Mouse (Mus musculus) limb, embryonic 12.5 days (tissue): ENCODE results near the gene Smim27. TPM values are rescaled to one million over a fixed set of nuclear protein-coding genes. Genes with fewer than 3 reads are reported as not detected.

Source experiments
- ATAC-seq: fragments of 200-750 bp; cut with Nextera tagmentation; 2 replicates; pipeline ENCODE4 v1.8.0; 2017; ENCODE audit warnings: low read depth, moderate TSS enrichment; ENCODE audit not compliant: insufficient number of reproducible peaks, insufficient read depth, low FRiP score, low TSS enrichment
- H3K27ac ChIP-seq: fragments of 300-500 bp; sonication (generic); 2 replicates; pipeline ENCODE4 v1.5.1; 2016; ENCODE audit warnings: mild to moderate bottlenecking, moderate library complexity
- H3K27me3 ChIP-seq: fragments of 300-500 bp; sonication (generic); 2 replicates; pipeline ENCODE4 v1.6.1; 2016; ENCODE audit warnings: mild to moderate bottlenecking, moderate library complexity
- H3K36me3 ChIP-seq: fragments of 300-500 bp; sonication (generic); 2 replicates; pipeline ENCODE4 v1.6.1; 2016; ENCODE audit warnings: mild to moderate bottlenecking, moderate library complexity
- H3K4me1 ChIP-seq: fragments of 300-500 bp; sonication (generic); replicated peaks from 2 replicates; pipeline ENCODE4 v1.6.1; 2016
- H3K4me2 ChIP-seq: fragments of 300-500 bp; sonication (generic); 2 replicates; pipeline ENCODE4 v1.6.1; 2016; ENCODE audit warnings: mild to moderate bottlenecking, moderate library complexity
- H3K4me3 ChIP-seq: fragments of 300-500 bp; sonication (generic); replicated peaks from 2 replicates; pipeline ENCODE4 v1.5.1; 2016; ENCODE audit warnings: mild to moderate bottlenecking
- H3K9ac ChIP-seq: fragments of 300-500 bp; sonication (generic); replicated peaks from 2 replicates; pipeline ENCODE4 v1.6.1; 2016; ENCODE audit warnings: mild to moderate bottlenecking, moderate library complexity
- H3K9me3 ChIP-seq: fragments of 300-500 bp; sonication (generic); 2 replicates; pipeline ENCODE4 v1.6.1; 2016; ENCODE audit warnings: mild to moderate bottlenecking, moderate library complexity
- WGBS: fragments of 180-500 bp; shearing (Covaris S2); methylation state at CpG from one replicate; pipeline ENCODE4 v1.1.7; 2016; 5-methylcytosine and 5-hydroxymethylcytosine counted together
- polyA plus RNA-seq: library from polyadenylated mRNA; unstranded; fragments of >200 nt; fragmentation: Nextera tagmentation; extraction: Ambion mirVana; gene quantifications from 2 replicates; pipeline ENCODE4 v1.2.1, GENCODE M21; 2016

The Smim27 gene
- polyA plus RNA-seq, 1 experiment from 2014 or later = 34.4 TPM

DNA sequence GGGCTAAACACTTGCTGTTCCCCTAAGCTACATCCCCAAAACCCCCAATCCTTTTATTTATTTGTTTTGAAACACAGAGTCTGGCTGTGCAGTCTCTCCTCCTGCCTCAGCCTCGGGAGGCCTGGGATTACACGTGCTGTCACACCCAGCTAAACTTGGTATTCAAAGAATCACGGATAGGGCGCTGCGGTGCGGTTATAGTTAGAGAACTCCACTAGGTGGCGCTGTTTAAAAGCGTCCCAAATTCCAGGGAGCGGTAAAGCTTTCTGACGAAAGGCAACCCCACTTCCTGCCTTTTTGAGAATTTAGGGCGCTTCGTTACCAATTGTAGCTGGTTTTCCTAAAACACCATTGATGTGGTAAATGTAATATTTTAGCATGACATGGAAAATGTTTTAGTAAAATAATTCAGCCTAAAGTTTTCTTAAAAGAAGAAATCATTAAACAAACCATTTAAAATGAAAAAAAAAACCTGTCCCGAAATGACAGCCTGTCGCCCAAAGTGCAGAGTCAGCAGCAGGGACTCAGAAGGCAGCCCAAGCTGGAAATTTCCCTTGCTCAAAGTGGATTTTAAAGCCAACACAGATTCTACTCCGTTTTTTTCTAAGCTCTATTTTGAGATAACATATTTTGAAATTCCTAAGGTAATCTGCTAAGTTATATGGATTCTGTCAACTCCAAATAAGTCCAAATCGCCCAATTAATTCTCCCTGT lies 31.9 kb downstream of the Smim27 start:
- H3K4me1 ChIP-seq = no peaks in the 10 kb centered on the region
- H3K4me2 ChIP-seq = peak overlapping the region; percentile 33
- no peak overlapping the region for H3K4me3 ChIP-seq
- no peak overlapping the region for H3K9ac ChIP-seq
- peak; percentile 75; the same call in 1 of the 2 replicates for ATAC-seq
- no peaks in the 10 kb centered on the region for H3K36me3 ChIP-seq
- H3K27ac ChIP-seq = no peak overlapping the region
- H3K27me3 ChIP-seq = peaks cover 5% of the 10 kb centered on the region; the same call in 1 of the 2 replicates
- 12% methylated on average over 16 of the region's 16 CpGs for WGBS
- no peaks in the 10 kb centered on the region for H3K9me3 ChIP-seq

GRCm38 (mm10) chr4:40302445-40303125 lies 33.2 kb downstream of the Smim27 start:
- Histone ChIP-seq H3K4me3 (no peak overlapping the region), H3K36me3 (no peaks in the 10 kb centered on the region), H3K4me1 (no peaks in the 10 kb centered on the region), H3K27ac (no peak overlapping the region), H3K27me3 (peaks cover 5% of the 10 kb centered on the region; the same call in 1 of the 2 replicates), H3K9me3 (no peaks in the 10 kb centered on the region), H3K4me2 (no peak overlapping the region), H3K9ac (no peak overlapping the region)
- 82% methylated on average over 10 of the region's 10 CpGs for WGBS
- no peak for ATAC-seq

GRCm38 (mm10) chr4:40309682-40310081 lies 40.3 kb downstream of the Smim27 start:
- H3K4me2 ChIP-seq = no peak overlapping the region
- H3K27me3 ChIP-seq = no peaks in the 10 kb centered on the region
- no peak overlapping the region for H3K9ac ChIP-seq
- H3K36me3 ChIP-seq = no peaks in the 10 kb centered on the region
- no peaks in the 10 kb centered on the region for H3K4me1 ChIP-seq
- no peak overlapping the region for H3K4me3 ChIP-seq
- no peak overlapping the region for H3K27ac ChIP-seq
- H3K9me3 ChIP-seq = no peaks in the 10 kb centered on the region
- no peak for ATAC-seq

DNA sequence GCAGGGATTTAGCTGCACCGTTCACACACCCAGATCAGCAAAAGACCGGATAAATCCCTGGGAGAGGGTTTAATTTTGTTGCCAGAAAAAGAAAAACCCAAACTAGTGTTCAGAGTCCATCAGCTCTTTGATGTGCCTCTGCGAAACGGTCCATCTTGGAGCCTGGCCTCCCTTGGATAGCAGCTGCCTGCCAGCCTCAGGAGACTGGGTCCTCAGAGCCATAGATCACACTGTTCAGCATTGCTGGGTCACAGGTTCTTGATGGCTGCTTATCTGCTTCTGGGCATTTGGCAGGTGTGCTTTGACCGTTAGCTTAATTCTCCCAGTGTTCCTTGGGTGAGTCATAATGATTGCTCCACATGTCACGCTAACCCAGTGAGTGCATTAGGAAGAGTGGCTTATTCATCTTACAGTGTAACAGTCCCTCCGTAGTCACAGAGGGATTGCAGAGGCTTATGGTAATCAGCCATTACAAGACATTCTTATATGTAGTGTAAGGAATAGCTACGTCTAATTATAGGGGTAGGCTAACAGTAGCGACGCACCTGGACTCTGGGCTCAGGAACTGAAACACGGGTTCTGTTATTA lies 41.5 kb downstream of the Smim27 start:
- H3K36me3 ChIP-seq = no peaks in the 10 kb centered on the region
- ATAC-seq = no peak
- 72% methylated on average over 11 of the region's 11 CpGs for WGBS
- no peaks in the 10 kb centered on the region for H3K4me1 ChIP-seq
- no peak overlapping the region for H3K4me3 ChIP-seq
- H3K27ac ChIP-seq = no peak overlapping the region
- no peak overlapping the region for H3K4me2 ChIP-seq
- H3K9ac ChIP-seq = no peak overlapping the region
- no peaks in the 10 kb centered on the region for H3K9me3 ChIP-seq
- no peaks in the 10 kb centered on the region for H3K27me3 ChIP-seq

DNA sequence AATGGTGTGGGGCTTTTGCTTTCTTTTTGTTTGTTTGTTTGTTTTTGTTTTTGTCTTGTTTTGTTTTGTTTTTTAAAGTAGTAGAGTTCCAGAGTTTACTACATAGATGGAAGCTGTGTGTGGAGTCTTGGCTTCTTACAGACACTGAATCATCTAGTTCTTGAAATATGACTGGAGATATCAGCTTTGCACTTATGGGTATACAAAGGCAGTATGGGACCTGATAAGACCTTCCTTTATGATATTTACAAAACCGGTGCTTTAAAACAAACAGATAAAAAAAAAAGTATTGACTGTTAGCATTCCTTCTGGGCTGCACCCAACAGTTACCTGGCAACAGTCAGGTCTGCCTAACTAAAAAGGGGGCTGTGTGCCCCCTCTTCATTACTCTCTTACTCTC lies 42.8 kb downstream of the Smim27 start:
- no peaks in the 10 kb centered on the region for H3K36me3 ChIP-seq
- H3K9me3 ChIP-seq = no peaks in the 10 kb centered on the region
- no peaks in the 10 kb centered on the region for H3K27me3 ChIP-seq
- no peak overlapping the region for H3K9ac ChIP-seq
- H3K4me3 ChIP-seq = no peak overlapping the region
- WGBS = 95% methylated on average over 1 of the region's 1 CpGs
- H3K4me1 ChIP-seq = no peaks in the 10 kb centered on the region
- no peak for ATAC-seq
- H3K27ac ChIP-seq = no peak overlapping the region
- H3K4me2 ChIP-seq = no peak overlapping the region

DNA sequence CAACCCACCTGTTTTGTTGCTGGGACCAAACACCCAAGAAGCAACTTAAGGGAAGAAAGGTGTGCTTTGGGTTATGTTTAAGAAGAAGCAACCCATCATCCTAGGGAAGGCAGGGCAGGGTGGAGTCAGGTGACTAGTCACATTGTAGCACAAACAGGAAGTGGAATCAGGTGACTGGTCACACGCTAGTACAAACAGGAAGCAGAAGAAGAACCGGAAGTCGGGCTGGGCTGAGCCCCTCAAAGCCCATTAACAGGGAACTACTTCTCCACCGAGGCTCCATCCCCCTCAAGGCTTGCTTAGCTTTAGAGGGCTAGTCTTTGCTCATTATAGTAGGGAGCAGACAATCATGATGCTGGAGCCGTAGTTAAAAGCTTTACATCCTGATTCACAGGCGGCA lies 43.6 kb downstream of the Smim27 start:
- H3K4me3 ChIP-seq = no peak overlapping the region
- H3K9me3 ChIP-seq = no peaks in the 10 kb centered on the region
- no peak overlapping the region for H3K27ac ChIP-seq
- H3K4me2 ChIP-seq = no peak overlapping the region
- no peak overlapping the region for H3K9ac ChIP-seq
- WGBS = 81% methylated on average over 6 of the region's 6 CpGs
- no peak for ATAC-seq
- no peaks in the 10 kb centered on the region for H3K36me3 ChIP-seq
- H3K27me3 ChIP-seq = no peaks in the 10 kb centered on the region
- no peaks in the 10 kb centered on the region for H3K4me1 ChIP-seq

DNA sequence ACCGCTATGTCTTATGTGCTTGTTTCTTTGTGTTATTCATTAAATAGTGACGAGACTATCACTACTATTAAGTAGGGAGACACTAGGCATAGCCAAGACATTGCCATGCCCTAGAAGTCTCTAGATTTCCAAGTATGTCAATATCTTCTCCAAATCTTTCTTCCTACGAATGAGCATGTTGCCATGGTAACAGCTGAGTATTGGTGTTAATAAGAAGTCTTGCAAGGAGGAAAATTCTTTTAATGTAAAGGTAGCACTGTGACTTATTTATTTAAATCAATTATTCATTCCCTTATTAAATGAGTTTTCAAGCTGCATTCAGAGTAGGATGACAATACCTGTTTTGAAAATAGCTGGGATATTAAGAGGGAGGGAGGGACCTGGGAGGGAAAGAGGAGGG lies 48.0 kb downstream of the Smim27 start:
- H3K27ac ChIP-seq = no peak overlapping the region
- H3K4me3 ChIP-seq = no peak overlapping the region
- H3K36me3 ChIP-seq = no peaks in the 10 kb centered on the region
- WGBS = 83% methylated on average over 3 of the region's 3 CpGs
- no peaks in the 10 kb centered on the region for H3K4me1 ChIP-seq
- H3K27me3 ChIP-seq = no peaks in the 10 kb centered on the region
- H3K9me3 ChIP-seq = no peaks in the 10 kb centered on the region
- no peak overlapping the region for H3K9ac ChIP-seq
- ATAC-seq = no peak
- no peak overlapping the region for H3K4me2 ChIP-seq

Other genes with a start within 250 kb of the Smim27 start
- 49.3 and 52.9 TPM in 2 replicates for gene Aco1, start 126.5 kb upstream of the Smim27 start, polyA plus RNA-seq
- gene Ddx58, start 29.8 kb upstream of the Smim27 start, polyA plus RNA-seq = 6.0 and 6.8 TPM in 2 replicates
- 57.4 and 58.4 TPM in 2 replicates for gene Topors, start 271 bp downstream of the Smim27 start, polyA plus RNA-seq
- 291 and 294 TPM in 2 replicates for gene Ndufb6, start 9.8 kb downstream of the Smim27 start, polyA plus RNA-seq
- 0.17 and 0.20 TPM in 2 replicates for gene Tmem215, start 202.6 kb downstream of the Smim27 start, polyA plus RNA-seq